Mouse (Mus musculus) spleen, adult 18-20 months (tissue): ENCODE results near the gene Vmn1r15.

Experiments used
- DNase-seq, 2 experiments: peaks; one replicate each; pipeline ENCODE4 v3.0.0; 2022; ENCODE audit warnings: mixed read lengths in 2 of 2

The Vmn1r15 gene

DNA sequence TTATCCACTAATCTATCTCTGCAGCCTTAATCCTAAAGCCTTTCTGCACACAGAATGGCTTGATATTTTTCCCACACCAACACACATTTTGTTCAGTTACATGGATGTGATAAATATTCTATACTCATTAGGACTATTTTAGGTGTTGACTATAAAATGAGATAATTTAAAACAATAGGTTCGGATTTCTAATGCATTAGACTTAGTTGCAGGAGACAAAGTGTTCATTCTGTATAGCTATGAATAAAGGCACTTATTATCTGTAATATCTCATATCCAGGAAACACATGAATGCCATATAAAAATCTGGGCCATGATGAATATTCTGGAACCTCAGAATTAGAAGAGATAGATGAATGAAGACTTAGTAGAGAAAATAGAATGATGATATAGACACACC is at the start of gene Vmn1r15:
Gene Vmn1r15 (plus strand): TSS at position 301 of the 400 bp plus-strand sequence.
- DNase-seq: no peak

DNA sequence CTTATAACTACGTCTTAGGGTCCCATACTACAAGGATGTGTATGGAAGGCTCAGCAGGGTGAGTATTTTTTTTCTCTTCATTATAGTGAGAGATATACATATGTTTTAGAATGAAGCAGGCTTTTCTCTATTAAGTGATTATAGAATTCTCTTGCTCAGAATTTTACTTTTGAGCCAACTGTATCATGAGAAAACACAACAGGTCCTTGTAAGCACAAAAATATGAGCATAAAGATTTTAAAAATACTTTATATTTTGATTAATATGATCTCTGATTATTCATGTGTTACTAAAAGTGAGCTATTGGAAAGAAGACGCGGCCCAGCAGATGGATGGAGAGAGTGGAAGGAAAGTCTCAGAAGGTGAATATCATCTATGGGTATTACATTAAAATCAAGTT is 26.4 kb upstream of the Vmn1r15 start, which contains the start of gene Vmn1r14:
Gene Vmn1r14 (plus strand): TSS at position 301 of the 400 bp plus-strand sequence.
- no peak for DNase-seq

GRCm38 (mm10) chr6:57260990-57261389 is 3.2 kb downstream of the Vmn1r15 start:
- no peak for DNase-seq

- no peak for DNase-seq
These were observed 14.1 kb downstream of the Vmn1r15 start for GRCm38 (mm10) chr6:57271881-57272280.

DNA sequence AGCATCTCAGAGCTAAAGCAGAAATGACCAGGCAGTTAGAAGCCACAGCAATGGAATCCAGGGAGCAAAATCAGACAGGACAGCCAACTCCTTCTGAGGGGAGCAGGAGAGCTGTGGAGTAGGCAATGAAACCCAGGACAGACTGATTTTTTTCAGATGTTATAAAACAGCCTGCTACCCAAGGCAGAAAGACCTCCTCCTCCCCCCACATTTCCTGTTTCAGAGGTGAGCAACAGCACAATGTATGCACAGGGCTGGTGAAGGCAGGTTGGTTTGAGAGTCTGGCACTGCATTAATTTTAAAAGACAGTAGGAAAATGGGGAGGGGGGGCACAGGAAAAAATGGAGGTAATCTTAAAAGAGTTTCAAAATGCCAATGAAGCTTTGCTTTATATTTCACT is 14.8 kb downstream of the Vmn1r15 start:
- DNase-seq: no peak

DNA sequence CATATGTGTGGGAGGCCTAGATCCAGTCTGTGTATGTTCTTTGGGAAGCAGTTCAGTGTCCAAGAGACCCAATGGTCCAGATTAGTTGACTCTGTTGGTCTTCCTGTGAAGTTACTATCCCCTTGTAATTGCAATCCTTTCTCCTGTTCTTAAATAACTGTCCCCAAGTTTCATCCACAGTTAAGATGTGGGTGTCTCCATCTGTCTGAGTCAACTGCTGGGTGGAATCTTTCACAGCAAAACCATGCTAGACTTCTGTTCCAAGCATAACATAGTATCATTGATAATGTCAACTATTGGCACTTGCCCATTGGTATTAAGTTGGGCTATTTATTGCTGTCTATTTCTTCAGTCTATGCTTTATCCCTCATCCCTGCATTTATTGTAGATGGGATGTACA is 21.2 kb downstream of the Vmn1r15 start:
- no peak for DNase-seq
